Mouse (Mus musculus): Measurements from ENCODE around the gene Pcdh11x.
"Not testable (repeated sequence)": the region's sequence is repeated elsewhere in the genome, so short reads cannot be mapped to it uniquely, and the experiment has no call there.

Gene Pcdh11x

DNA sequence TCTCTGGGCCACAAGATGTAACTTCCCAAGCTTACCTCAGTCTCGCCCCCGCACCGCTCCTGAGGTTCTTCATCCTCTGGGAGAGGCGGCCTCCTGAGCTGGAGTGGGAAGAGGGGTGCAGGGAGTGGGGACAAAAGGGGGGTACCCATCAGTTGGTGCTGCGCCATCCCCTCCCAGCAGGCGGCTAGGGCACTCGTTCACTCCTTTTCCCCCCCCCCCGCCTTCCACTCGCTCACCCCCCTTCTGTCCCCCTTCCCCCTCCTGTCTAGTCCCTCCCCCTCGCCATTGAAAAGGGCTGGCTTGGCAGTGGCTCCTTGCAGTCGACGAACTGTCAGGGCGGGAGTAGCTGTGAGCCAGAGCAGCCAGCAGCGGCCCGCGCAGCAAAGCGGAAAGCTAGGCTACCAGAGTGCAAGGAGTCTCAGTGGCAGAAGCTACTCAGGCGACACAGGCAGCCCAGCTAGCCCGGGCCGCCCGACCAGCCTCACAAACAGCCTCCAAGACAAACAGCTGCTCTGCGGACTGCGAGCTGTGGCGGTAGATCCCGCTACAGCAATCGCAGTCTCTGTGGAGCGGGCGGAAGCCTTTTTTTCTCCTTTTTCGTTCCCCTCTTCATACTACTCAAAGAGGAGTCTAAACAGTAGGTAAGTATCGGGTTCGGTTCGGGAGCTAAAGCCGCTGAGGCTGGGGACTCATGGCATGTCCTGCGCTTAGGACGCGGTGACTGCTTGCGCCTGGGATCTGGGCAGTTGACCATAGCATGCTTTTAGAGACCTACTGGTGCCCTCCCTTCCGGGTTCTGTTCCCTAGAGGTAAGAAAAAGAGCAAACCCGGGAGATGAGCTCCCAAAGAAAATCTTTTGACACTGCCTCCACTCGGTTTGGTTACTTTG is at the start of gene Pcdh11x:
TSS of gene Pcdh11x (plus strand) at position 249 of the 889 bp plus-strand sequence.
- no peak for DNase-seq (ENCODE audit: low spot score in 2 of 2)

DNA sequence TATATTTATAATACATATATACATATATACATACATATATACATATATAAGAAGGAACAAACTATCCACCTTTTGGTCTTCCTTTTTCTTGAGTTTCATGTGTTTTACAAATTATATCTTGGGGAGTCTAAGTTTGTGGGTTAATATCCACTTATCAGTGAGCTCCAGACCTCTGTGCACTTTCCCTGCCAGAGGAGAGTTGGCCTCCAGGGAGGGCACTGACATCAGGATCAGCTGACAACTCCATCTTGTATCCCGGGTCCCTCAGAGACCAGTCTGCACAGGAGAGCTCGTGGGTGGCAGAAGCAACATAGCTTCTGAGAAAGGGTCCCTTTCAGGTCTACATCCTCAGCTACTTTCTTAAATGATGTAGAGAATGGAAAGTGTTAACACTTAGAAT is 30.0 kb upstream of the Pcdh11x start:
- DNase-seq (ENCODE audit: low spot score in 2 of 2) = no peak

DNA sequence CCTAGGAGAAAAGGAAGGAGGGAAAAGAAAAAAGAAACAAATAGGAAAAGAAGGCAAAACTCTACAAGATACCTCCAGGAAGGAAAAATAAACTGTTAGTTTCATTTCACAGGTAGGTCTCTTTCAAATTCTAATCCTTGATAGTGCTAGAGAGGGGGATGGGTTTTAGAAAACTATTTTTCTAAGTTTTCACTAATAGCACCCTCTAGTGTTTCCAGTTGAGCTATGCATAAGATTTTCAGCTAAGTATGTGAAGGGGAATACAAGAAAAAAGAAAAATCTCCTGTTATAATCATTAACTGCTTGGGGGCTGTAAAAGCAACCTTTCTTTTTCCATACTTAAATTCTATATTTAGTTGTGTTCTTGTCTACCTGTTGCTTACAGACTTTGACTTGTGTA is 4.5 kb upstream of the Pcdh11x start:
- no peak for DNase-seq (ENCODE audit: low spot score in 2 of 2)

DNA sequence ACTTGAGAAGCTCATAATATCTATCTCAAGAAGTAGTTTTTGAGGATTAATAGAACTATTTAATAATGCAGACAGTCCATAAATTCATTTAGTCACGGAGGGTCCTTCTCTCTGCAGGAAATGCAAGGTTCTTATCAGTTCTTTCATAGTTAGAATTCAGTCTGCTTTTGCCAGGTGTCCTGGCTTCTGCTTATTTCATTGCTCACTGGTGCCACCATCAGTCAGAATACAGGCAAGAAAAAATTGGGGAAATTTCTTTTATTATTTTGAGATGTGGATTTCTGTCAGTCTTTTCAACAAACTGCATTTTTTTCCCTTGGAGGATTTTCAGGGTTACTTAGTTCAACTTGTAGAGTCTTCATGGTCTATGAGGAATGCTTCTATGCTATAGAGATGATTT is 2.6 kb upstream of the Pcdh11x start:
- DNase-seq (ENCODE audit: low spot score in 2 of 2) = no peak

DNA sequence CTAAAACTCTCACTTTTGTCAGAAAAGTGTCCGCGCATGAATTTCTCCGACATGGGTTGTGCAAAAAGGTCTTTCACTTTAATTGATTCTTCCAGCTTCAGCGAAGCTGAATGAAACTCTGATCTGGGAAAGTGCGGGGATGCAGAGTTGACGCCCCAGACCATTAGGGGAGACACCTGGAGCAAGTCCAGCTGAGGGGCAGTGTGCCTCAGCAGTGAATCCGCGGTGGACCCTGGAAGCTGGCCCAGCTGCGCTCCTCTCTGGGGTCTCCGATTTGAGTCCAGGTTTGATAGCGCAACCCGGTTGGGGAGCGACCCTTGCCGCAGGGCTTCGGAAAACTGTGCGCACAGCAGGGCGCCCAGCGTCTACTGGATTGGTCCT is 831 bp downstream of the Pcdh11x start:
- DNase-seq (ENCODE audit: low spot score in 2 of 2) = no peak

GRCm38 (mm10) chrX:120291696-120292095 is 1.6 kb downstream of the Pcdh11x start:
- DNase-seq (ENCODE audit: low spot score in 2 of 2) = no peak

- DNase-seq (ENCODE audit: low spot score in 2 of 2) = no peak
These were observed 3.0 kb downstream of the Pcdh11x start for GRCm38 (mm10) chrX:120292832-120293750.

GRCm38 (mm10) chrX:120301469-120302175 is 11.6 kb downstream of the Pcdh11x start:
- no peak for DNase-seq (ENCODE audit: low spot score in 2 of 2)

GRCm38 (mm10) chrX:120312995-120313394 is 22.9 kb downstream of the Pcdh11x start, which contains the start of gene H2afb3:
Gene H2afb3 (minus strand): TSS chrX:120313095.
- not testable (repeated sequence) for DNase-seq (ENCODE audit: low spot score in 2 of 2)

- DNase-seq (ENCODE audit: low spot score in 2 of 2) = no peak
These were observed 176.2 kb downstream of the Pcdh11x start for GRCm38 (mm10) chrX:120466225-120466624.

DNA sequence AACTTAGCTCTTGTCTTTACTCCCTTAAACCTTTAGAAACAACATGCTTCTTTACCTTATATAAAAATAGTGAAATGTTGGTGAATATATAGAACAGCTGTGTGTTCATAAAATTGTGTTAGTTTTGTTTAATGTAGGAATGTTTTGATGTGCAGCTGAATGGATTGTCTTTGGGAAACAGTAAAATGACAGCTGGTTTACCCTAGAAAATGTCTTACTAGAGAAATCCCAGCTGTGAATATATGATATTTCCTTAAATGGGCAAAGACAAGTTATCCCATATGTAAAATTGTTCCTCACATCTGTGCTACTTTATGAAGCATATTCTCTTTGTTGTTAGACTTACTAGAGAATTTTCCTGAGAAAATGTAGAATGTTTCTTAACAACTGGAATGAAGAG is 196.4 kb downstream of the Pcdh11x start:
- no peak for DNase-seq (ENCODE audit: low spot score in 2 of 2)

DNA sequence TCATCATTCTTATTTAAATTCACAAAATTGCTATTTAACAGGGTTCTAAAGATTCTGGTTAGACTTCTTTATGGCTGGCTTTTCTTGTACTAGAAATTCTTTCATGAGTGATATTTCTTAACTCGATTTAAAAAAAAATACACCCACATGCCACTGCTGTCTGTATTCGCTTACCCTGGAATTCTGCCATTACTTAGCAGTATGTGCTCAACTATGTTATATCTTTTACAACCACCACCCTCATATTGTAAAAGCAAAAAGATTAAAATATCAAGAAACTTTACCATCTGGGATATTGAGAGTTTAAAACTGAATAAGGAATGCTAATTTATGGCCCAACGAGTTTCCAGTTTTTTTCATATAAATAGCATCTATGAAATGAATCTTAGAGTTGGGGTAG is 234.9 kb downstream of the Pcdh11x start:
- DNase-seq (ENCODE audit: low spot score in 2 of 2) = no peak

DNA sequence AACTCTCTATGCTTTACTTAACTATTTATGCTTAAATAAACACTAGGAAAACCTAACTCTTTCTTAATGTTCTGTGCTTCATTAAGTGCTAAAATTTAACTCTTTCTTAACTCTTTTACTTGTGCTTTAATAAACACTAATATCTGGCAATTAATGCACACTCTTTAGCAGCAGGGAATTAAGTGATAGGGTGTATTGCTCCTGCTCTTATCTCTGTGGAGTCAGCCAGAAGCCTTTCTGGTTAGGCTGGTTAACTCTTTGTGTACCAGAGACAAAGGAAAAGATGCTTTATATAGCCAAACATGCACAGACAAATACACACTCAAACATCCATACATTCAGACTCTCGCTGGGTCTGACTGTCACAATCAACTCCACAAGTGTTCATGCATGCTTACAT is 309.2 kb downstream of the Pcdh11x start:
- no peak for DNase-seq (ENCODE audit: low spot score in 2 of 2)

- DNase-seq (ENCODE audit: low spot score in 2 of 2) = no peak
These were observed 328.4 kb downstream of the Pcdh11x start for GRCm38 (mm10) chrX:120618460-120618859.

DNA sequence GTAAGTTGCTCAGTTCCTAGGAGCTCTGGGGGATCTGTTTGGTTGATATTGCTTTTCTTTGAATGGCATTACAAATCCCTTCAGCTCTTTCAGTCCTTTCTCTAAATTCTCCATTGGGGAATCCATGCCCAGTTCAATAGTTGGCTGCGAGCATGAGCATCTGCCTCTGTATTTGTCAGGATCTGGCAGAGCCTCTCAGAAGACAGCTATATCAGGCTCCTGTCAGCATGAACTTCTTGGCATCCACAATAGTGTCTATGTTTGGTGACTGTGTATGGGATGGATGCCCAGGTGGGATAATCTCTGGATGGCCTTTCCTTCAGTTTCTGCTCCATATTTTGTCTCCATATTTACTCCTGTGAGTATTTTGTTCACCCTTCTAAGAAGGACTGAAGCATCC is 380.2 kb downstream of the Pcdh11x start:
- not testable (repeated sequence) for DNase-seq (ENCODE audit: low spot score in 2 of 2)

DNA sequence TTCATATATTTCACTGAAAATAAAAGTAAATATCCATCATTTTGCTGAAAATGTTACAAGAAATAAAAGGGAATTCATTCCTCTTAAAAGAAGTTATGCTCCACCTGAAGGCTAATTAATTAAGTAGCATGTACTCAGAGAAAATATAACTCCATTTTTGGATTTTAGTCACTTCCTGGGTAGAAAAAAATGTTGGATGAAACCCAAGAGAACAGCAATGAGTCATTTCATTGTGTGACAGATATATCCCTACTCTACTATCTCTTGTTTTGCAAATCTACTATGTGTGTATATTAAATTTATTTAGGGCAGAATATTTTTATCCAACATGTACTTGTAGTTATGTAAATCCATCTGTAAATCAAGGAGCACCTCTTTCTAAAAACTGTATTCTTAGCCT is 444.1 kb downstream of the Pcdh11x start:
- DNase-seq (ENCODE audit: low spot score in 2 of 2) = no peak

DNA sequence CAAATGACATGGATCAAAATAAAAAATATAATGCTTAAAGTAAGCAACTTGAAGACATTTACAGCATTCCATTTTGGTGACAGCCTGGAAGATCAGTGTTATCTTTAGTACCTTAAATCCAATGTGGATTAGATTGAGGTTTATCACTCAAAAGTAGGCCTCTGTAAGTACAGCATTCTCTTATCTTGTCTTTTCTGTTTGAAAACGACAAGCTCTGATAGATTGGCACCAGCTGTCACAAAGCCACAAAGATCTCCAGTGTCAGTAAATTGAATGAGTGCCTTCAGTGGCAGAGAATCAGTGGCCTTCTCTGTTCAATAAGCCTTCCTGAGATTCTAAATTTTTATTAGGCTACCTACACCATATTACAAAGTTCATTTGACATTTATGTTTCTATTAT is 445.7 kb downstream of the Pcdh11x start:
- no peak for DNase-seq (ENCODE audit: low spot score in 2 of 2)

- no peak for DNase-seq (ENCODE audit: low spot score in 2 of 2)
These were observed 654.5 kb downstream of the Pcdh11x start for GRCm38 (mm10) chrX:120944556-120944955.
